Mouse (Mus musculus) right cerebral cortex, postnatal 10 days (tissue): ENCODE results near the gene Dnm2.
A peak's percentile ranks its signal among the peaks of the same experiment; 100 is the strongest.

Experiments used
- DNase-seq, 2 experiments: peaks; one replicate each; pipeline ENCODE4 v3.0.0; 2021; ENCODE audit warnings: low spot score in 2 of 2

Dnm2 gene

GRCm38 (mm10) chr9:21430724-21431123 is 6.0 kb downstream of the Dnm2 start:
- DNase-seq = peak; percentile 55 to 70

DNA sequence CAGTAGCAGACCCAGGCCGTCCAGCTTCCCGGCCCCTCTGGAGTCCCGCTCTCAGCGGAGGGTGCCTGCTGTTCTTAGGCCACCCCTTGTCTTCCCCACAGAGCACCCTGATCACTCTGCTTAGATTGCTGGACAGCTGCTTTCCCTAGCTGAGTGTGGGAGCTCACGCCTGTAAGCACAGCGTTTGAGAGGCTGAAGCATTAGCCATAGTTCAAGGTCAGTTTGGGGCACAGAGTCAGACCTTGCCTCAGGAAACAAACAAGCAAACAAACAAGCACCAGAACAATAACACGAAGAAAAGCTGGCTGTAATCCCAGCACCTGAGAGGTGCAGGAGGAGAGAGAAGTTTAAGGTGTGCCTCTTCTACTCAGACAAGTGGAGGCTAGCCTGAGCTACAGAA is 7.4 kb downstream of the Dnm2 start:
- DNase-seq = no peak

DNA sequence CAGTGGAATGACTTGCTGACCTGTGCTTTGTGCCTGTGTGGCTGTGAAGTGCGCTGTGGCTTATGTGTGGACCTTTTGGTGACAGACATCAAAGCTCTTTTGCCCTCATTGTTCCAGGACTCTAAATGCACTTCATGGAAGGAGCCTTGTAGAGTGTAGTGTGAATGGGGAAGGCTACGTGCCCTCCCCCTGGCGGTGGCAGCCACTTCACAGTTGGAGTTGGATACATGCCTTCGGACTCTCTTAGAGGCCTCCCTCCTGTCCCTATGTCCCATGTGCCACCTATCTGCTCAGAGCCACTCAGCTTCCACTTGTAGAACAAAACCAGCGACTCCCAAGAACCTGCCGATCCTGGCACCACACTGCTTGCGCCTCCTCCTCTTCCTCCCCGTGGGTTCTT is 9.1 kb downstream of the Dnm2 start:
- no peak for DNase-seq

- peak; percentile 58 to 64 for DNase-seq
Measured at GRCm38 (mm10) chr9:21434410-21434809, 9.7 kb downstream of the Dnm2 start.

- no peak for DNase-seq
Measured at GRCm38 (mm10) chr9:21435777-21436635, 11.3 kb downstream of the Dnm2 start.

- no peak for DNase-seq
Measured at GRCm38 (mm10) chr9:21437577-21437976, 12.9 kb downstream of the Dnm2 start.

DNA sequence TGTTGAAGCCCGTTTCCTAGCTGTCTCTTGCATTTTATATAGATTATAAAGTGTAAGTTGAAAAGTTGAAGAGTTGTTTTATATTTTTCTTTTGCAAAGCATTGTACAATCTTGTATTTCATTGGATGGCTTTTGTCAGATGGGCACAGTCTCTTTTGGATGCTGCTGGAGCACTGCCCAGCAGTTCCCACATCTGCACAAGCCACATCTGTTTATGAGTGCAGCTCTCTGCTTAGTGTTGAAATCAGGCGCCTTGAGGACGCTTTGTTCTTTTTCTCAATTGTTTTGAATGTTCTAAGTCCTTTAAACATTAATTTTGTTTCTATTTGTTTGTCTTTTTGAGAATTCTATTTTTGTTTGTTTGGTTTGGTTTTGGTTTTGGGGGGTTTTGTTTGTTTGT is 13.5 kb downstream of the Dnm2 start:
- no peak for DNase-seq

- no peak for DNase-seq
Measured at GRCm38 (mm10) chr9:21439456-21439855, 14.7 kb downstream of the Dnm2 start.

DNA sequence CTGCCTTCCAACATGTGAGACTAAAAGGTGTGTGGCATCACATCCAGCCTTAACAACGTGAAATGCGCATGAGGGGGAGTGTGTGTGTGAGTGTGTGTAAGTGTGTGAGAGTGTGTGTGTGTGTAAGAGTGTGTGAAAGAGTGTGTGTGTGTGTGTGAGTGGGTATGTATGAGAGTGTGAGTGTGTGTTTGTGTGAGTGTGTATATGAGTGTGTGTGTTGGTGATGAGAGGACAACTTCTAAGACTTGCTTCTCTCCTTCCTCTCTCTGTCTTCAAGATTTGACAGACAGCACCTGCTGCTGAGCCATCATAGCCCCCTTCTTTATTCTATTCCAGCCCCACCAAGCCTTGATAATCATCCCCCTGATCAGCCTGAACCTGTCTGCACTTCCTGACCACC is 15.2 kb downstream of the Dnm2 start:
- no peak for DNase-seq

- no peak for DNase-seq
Measured at GRCm38 (mm10) chr9:21440387-21440786, 15.7 kb downstream of the Dnm2 start.

DNA sequence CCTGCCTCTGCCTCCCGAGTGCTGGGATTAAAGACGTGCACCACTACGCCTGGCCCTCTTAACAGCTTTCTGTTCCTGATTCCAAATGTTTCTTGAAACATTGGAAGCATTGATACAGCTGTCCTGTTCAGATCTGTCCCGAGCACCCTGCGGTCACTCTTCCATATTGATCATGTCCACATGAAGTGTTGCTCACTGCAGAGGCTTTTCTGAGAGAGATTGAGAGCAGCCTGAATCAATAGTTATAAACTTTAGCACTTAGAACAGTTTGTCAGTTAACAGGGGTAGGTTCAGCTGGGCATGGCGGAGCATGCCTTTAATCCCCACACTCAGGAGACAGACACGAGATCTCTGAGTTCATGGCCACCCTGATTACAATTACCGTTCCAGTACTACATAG is 19.1 kb downstream of the Dnm2 start:
- DNase-seq = no peak

- no peak for DNase-seq
Measured at GRCm38 (mm10) chr9:21444574-21444973, 19.9 kb downstream of the Dnm2 start.

DNA sequence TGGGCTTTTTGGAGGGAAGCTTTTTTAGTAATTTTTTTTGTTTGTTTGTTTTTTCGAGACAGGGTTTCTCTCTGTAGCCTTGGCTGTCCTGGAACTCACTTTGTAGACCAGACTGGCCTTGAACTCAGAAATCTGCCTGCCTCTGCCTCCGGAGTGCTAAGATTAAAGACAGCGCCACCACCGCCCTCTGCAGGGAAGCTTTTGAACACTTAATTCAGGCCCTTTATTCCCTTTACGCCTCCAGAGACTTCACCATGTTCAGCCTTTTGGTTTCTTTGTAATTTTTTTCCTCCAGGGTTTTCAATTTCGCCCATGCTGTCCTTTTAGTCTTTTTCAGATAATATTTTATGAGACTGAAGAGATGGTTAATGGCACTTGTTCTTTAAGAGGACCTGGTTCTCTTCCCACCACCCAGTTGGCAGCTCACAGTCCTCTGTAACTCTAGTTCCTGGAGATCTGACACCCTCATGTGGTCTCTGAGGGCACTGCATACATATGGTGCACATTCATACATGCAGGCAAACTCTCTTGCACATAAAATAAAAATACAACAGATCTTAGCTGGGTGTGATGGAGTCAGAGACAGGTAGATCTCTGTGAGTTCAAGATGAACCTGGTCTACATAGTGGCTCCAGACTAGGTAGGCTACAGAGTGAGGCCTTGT is 20.5 kb downstream of the Dnm2 start:
- DNase-seq = no peak

GRCm38 (mm10) chr9:21447778-21448177 is 23.1 kb downstream of the Dnm2 start:
- DNase-seq = no peak

DNA sequence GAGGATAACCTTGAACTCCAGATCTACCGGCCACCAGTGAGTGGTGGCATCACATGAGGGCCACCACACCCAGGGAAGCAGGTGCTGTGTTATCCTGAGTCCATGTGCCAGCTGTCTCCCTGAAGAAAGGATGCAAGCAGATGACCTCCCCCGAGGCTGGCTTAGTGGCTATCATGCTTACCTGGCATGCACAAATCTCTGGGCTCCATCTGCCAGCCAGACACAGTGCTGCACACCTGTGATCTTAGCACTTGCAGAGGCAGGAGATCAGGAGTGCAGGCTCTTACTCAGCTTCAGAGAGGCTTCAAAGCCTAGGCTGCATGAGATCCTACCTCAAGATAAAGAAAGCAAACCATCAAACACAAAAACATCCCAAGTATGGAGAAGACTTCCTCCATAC is 25.0 kb downstream of the Dnm2 start:
- no peak for DNase-seq

- no peak for DNase-seq
Measured at GRCm38 (mm10) chr9:21450270-21450669, 25.6 kb downstream of the Dnm2 start.

DNA sequence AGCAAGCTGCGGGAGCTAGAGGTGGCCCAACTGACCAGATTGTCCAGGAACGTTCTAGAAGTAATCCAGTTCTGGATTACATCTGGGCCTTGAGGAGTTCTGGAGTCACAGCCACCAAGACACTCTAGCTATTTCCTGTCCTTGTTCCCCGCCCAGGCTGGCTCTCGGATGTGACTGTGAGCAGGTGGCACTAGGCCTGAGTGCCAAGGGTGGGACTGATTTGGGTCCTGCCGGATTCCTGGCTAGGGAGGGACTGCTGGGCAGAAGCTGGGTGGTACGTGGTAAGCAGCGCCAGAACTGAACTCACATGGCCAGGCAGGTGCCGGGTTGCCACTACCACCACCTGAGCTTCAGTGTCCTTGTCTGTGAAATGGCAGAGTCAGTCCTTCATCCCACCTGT is 26.7 kb downstream of the Dnm2 start:
- no peak for DNase-seq

DNA sequence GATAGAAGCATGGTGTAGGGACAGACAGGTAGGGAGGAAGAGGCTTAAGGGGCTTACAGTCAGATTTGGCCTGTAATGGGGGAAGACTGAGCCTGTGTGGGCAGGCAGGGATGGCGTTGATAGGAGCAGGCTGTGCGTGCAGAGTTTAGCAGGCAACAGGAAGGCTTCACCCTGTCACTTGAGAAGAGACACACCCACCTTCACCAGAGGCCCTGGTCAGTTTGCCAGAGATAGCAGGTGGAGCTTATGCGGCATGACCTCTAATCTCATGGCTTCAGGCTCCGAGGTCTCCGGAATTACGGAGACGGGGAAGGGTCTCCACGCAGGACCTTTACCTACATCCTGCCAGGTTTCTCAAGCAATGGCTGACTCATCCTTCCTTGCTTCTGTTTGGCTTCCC is 27.2 kb downstream of the Dnm2 start:
- DNase-seq = no peak

DNA sequence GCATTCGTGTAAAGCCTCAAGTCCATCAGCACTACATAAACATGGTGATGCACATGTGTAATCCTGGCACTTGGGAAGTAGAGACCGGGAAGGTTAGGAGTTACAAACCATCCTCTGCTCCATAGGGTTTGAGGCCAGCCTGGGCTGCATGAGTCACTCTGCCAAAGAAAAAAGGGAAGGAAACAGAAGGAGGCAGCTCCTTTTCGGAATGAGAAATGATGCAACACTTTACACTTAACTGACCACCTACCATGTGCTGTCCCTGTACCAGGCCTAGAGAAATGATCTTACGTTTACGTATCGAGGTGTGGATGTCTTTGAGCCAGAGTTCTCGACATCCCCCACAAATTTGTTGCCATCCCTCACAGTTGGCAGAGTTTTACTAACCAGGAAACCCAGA is 28.3 kb downstream of the Dnm2 start:
- DNase-seq = no peak

DNA sequence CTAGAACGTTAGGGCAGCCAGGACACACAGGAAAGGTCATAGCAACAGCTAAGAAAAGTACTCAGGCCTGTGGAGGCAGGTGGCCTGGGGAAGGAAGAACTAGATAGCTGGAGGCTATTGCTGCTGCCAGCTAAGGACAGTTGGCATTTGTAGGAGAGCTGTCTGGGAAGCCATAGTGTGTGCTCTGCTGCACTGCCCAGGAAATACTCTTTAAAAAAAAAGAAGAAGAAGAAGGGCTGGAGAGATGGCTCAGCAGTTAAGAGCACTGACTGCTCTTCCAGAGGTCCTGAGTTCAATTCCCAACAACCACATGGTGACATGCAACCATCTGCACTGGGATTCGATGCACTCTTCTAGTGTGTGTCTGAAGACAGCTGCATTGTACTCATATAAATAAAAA is 28.8 kb downstream of the Dnm2 start:
- DNase-seq = no peak

DNA sequence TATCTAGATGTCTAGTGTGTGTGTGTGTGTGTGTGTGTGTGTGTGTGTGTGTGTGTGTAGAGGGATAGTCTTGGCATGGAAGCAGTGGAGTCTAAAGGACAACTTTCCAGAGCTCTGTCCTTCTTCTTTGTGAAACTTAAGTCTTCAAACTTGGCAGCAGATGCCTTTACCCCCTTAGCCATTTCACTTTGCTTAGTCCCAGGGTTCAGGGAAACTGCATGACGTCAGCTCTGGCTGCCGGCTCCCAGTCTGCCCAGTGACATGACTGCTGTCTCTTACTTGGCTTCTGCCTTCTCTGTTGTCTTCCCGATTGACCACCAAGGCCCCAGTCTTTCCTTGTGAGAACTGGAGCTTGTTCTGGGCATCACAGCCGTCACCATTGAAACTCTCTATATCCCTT is 29.8 kb downstream of the Dnm2 start:
- no peak for DNase-seq

DNA sequence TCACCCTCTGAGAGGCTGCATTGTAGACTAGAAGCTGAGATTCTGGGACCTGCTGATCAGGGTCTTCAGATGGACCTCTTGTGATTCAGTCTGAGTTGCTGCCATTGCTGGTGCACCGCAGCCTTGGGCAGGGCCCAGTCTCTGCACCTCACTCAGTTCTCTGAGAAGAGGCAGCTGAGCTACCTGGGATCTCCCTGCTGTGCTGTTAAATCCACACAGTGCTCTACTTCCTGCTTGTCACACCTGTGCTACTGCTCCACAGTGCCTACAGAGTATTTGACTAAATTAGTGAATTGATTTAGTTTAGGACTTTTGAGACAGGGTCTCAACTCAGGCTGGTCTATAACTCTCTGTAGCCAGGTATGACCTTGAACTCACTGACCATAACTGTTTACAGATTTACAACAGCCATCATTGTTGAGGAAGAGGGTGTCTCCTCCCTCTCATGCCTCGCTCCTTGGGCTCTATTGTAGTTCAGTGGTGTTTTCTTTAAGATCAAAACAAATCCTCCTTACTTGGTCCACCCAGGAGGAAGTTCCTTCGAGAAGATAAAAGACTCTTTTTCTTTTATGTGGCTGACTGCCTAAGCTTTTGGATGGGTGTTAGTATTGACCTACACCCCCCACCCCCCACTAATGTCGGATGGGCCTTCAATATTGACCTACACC is 30.5 kb downstream of the Dnm2 start:
- no peak for DNase-seq
